Mouse (Mus musculus) frontal cortex, postnatal 36 days (tissue): ENCODE data around the gene Fbxo41.
"Not testable (repeated sequence)": the region's sequence is repeated elsewhere in the genome, so short reads cannot be mapped to it uniquely, and the experiment has no call there.

ENCODE experiments used
- DNase-seq, 2 experiments: peaks; one replicate each; pipeline ENCODE4 v3.0.0; 2022; ENCODE audit warnings: low spot score in 2 of 2

The Fbxo41 gene

GRCm38 (mm10) chr6:85491606-85492005 lies 11.2 kb downstream of the Fbxo41 start:
- DNase-seq: no peak

GRCm38 (mm10) chr6:85490252-85490651 lies 12.5 kb downstream of the Fbxo41 start:
- no peak for DNase-seq

GRCm38 (mm10) chr6:85489717-85490116 lies 13.1 kb downstream of the Fbxo41 start:
- DNase-seq: no peak

- no peak for DNase-seq
Observed at GRCm38 (mm10) chr6:85488510-85488909, 14.3 kb downstream of the Fbxo41 start.

- DNase-seq: no peak
Observed at GRCm38 (mm10) chr6:85485738-85486137, 17.1 kb downstream of the Fbxo41 start.

- DNase-seq: no peak
Observed at GRCm38 (mm10) chr6:85483843-85484721, 18.7 kb downstream of the Fbxo41 start.

- no peak for DNase-seq
Observed at GRCm38 (mm10) chr6:85480685-85481084, 22.1 kb downstream of the Fbxo41 start.

- no peak for DNase-seq
Observed at GRCm38 (mm10) chr6:85479979-85480378, 22.8 kb downstream of the Fbxo41 start.

GRCm38 (mm10) chr6:85478416-85478815 lies 24.4 kb downstream of the Fbxo41 start:
- no peak for DNase-seq

- no peak for DNase-seq
Observed at GRCm38 (mm10) chr6:85477366-85477917, 25.4 kb downstream of the Fbxo41 start.

GRCm38 (mm10) chr6:85475581-85475980 lies 27.2 kb downstream of the Fbxo41 start:
- DNase-seq: no peak

GRCm38 (mm10) chr6:85472542-85472941 lies 30.3 kb downstream of the Fbxo41 start:
- DNase-seq: no peak

GRCm38 (mm10) chr6:85471962-85472361 lies 30.8 kb downstream of the Fbxo41 start:
- DNase-seq: no peak

GRCm38 (mm10) chr6:85469660-85470430 lies 32.9 kb downstream of the Fbxo41 start:
- no peak for DNase-seq

GRCm38 (mm10) chr6:85465381-85465780 lies 37.4 kb downstream of the Fbxo41 start:
- no peak for DNase-seq

GRCm38 (mm10) chr6:85459621-85460020 lies 43.2 kb downstream of the Fbxo41 start:
- no peak for DNase-seq

- no peak for DNase-seq
Observed at GRCm38 (mm10) chr6:85452816-85453215, 50.0 kb downstream of the Fbxo41 start.

- no peak for DNase-seq
Observed at GRCm38 (mm10) chr6:85452411-85452665, 50.5 kb downstream of the Fbxo41 start.

- peak; percentile 98 to 99 for DNase-seq
Observed at GRCm38 (mm10) chr6:85451664-85452410, 51.0 kb downstream of the Fbxo41 start, which contains the start of gene Pradc1. Gene Pradc1 (minus strand): TSS chr6:85451970.

GRCm38 (mm10) chr6:85450697-85451663 lies 51.8 kb downstream of the Fbxo41 start, which contains the start of gene Cct7:
Gene Cct7 (plus strand): TSS chr6:85451514.
- DNase-seq: peak; percentile 99 to 100

- DNase-seq: not testable (repeated sequence)
Observed at GRCm38 (mm10) chr6:85450140-85450539, 52.7 kb downstream of the Fbxo41 start.
